Mouse (Mus musculus): Measurements from ENCODE around the gene Fam110a. TPM values are rescaled to one million over a fixed set of nuclear protein-coding genes. Genes with fewer than 3 reads are reported as not detected.

Gene Fam110a
- polyA plus RNA-seq, 1 experiment from 2014 or later, result 11.1 TPM

DNA sequence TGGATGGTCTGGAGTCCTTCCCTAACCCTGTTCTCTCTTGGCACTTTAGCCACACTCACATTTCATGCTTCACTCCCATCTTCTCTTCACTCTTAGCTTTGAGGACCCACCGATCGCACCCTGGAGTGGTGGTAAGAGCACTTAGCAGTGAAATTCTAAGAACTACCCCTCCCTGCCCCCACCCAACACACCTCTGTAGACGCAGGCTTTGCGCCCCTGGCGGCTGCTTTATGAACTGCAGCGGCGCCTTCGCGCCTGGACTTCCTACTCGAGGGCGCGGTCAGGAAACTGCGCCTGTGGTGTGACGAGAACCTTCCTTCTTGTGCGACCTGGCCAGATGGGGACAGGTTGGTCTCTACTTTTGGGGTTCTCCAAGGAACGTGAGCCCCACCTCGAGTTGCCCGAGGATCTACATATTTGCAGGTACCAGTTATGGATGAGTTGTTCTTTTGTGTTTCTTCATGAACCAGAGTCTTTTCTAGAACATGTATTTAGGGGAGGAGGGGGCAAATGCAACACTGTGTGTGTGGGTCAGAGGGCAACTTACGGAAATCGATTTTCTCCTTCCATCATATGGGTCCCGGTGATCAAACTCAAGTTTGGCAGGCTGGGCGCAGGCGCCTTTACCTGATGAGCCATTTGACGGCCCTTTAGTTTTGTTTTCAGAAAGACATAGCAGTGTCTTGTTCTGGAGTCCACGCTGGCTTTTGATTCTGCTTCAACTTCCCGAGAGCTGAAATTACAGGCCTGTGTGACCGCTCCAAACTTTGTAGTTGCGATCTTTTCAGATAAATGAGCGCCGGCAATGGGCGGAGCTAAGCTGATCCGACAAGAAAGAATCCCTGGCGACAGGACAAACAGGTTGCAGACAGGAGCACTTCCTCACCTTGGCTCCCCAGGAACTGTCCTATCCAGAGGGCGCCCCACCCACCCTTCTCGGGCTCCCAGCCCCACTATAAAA lies 16.5 kb upstream of the Fam110a start, which contains the start of gene Slc52a3:
TSS of gene Slc52a3 (plus strand) at position 283 of the 961 bp plus-strand sequence.
- peak; percentile 55 for ATAC-seq
- no peak within 1 kb of the TSS for H3K27ac ChIP-seq
- H3K9me3 ChIP-seq (replicated peaks), result no peaks in the 10 kb centered on the region
- peaks cover 89% of the 10 kb centered on the region for H3K27me3 ChIP-seq (replicated peaks)
- peak within 1 kb of the TSS; percentile 44 for H3K4me3 ChIP-seq
- peak within 1 kb of the TSS; percentile 68 for H3K4me2 ChIP-seq
- H3K36me3 ChIP-seq, result no peaks in the 10 kb centered on the region
- H3K9ac ChIP-seq, result peak within 1 kb of the TSS; percentile 53
- peaks cover 46% of the 10 kb centered on the region for H3K4me1 ChIP-seq
- WGBS (ENCODE audit: insufficient replicate concordance), result 6% methylated on average over 35 of the region's 35 CpGs

DNA sequence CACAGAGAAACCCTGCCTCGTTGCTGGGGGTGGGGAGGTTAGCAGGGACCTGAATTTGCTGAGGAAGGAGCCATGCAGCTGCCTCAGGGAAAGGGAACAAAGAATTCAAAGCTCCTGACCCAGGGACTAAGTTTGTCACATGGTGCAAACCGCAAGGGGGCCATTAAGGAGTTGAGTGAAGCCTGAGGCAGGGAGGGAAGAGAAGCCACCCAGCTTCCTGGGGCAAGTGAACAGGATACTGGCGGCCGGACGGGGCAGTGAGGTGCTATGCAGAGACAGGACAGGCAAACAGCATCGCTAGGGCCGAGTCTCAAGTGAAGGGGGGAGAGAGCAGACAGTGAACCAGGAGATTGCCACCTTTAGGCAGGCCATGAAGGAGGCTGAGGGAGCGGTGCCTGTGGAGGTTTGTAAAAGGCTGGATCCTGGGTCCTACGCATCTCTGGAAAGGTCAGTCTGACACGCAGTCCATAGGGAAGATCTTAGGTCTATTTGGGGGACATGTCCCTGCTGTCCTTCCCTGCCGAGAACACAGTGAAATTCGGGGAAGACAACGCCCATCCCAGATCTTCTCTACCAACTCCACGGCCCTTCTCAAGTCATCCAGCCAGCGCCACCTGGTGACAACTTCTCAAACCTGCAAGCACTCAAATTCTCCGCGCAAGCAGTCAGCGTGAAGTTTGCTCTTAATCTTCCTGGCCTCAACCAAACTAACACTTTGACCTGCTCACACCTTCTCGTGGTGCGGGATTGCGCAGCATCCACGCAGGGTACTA lies 14.5 kb upstream of the Fam110a start:
- Histone ChIP-seq H3K9me3 (replicated peaks) (no peaks in the 10 kb centered on the region), H3K4me1 (peaks cover 39% of the 10 kb centered on the region), H3K9ac (no peak overlapping the region), H3K4me2 (peak overlapping the region; percentile 45), H3K36me3 (no peaks in the 10 kb centered on the region), H3K4me3 (no peak overlapping the region), H3K27ac (no peak overlapping the region), H3K27me3 (replicated peaks) (peaks cover 80% of the 10 kb centered on the region)
- WGBS (ENCODE audit: insufficient replicate concordance), result 2% methylated on average over 22 of the region's 22 CpGs
- ATAC-seq, result no peak

DNA sequence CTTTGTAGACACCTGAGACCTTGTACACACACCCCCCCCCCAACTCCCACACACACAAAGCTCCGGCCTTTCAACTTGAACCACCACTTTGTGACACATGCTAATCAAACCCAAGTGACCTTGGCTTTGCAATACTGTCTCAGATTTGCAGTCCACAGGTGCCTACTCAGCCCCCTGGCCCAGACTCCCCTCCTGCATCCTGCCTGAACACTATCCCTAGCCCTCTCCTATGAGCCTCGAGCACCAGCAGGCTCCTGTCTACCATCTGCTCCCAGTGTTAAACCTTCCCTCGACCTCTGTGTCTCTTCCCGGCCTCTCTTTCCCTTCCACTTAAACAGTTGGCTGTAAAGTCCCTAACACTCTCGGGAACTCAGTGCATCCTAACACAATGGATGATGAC lies 11.4 kb upstream of the Fam110a start:
- Histone ChIP-seq H3K9me3 (replicated peaks) (no peaks in the 10 kb centered on the region), H3K4me1 (peaks cover 10% of the 10 kb centered on the region), H3K4me2 (no peak overlapping the region), H3K9ac (no peak overlapping the region), H3K27me3 (replicated peaks) (peaks cover 67% of the 10 kb centered on the region), H3K36me3 (no peaks in the 10 kb centered on the region), H3K27ac (no peak overlapping the region), H3K4me3 (no peak overlapping the region)
- no peak for ATAC-seq
- WGBS (ENCODE audit: insufficient replicate concordance), result 37% methylated on average over 5 of the region's 5 CpGs

DNA sequence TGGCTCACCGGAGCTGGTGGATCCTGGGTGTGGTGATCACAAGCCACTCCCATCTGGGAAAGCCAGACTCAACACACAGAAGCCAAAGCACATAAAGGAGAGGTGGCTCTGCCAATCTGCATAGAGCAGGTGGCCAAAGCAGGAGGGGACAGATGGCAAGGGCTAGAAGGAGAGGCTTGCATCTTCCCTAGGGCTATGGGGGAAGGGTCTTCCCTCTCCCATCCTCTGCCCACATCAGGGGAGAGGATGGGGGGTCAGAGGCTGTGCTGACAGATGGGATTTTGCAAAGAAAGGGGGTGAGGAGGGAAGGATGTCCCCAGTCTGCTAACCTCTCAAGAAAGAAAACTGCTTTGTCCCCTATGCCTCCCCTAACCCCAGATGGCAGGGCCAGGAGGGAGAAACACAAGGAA lies 11.0 kb upstream of the Fam110a start:
- no peak overlapping the region for H3K9ac ChIP-seq
- H3K27ac ChIP-seq, result no peak overlapping the region
- peaks cover 62% of the 10 kb centered on the region for H3K27me3 ChIP-seq (replicated peaks)
- peaks cover 6% of the 10 kb centered on the region for H3K4me1 ChIP-seq
- H3K4me2 ChIP-seq, result no peak overlapping the region
- no peak overlapping the region for H3K4me3 ChIP-seq
- ATAC-seq, result no peak
- H3K36me3 ChIP-seq, result no peaks in the 10 kb centered on the region
- H3K9me3 ChIP-seq (replicated peaks), result no peaks in the 10 kb centered on the region
- WGBS (ENCODE audit: insufficient replicate concordance), result 37% methylated on average over 1 of the region's 1 CpGs

DNA sequence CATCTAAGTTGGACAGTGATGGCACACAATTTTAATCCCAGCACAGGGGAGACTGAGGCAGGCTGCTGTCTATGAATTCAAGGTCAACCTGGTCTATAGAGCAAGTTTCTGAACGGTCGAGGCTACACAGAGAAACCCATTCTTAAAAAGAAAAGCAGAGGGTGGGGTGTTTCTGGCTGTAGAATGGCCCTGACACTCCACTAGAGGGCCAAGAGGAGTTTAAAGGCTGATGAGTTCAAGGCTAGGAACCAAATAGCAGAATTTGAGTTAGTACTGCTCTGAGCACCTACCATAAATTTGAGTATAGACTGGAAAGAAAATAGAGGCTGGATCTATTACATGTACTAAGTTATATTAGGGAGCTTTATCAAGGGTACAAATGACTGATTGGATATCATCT lies 9.0 kb upstream of the Fam110a start:
- Histone ChIP-seq H3K27ac (no peak overlapping the region), H3K9me3 (replicated peaks) (no peaks in the 10 kb centered on the region), H3K9ac (no peak overlapping the region), H3K4me2 (no peak overlapping the region), H3K36me3 (no peaks in the 10 kb centered on the region), H3K4me1 (no peaks in the 10 kb centered on the region; the same call in 1 of the 2 replicates), H3K4me3 (no peak overlapping the region), H3K27me3 (replicated peaks) (peaks cover 55% of the 10 kb centered on the region)
- 43% methylated on average over 2 of the region's 2 CpGs for WGBS (ENCODE audit: insufficient replicate concordance)
- ATAC-seq, result no peak

DNA sequence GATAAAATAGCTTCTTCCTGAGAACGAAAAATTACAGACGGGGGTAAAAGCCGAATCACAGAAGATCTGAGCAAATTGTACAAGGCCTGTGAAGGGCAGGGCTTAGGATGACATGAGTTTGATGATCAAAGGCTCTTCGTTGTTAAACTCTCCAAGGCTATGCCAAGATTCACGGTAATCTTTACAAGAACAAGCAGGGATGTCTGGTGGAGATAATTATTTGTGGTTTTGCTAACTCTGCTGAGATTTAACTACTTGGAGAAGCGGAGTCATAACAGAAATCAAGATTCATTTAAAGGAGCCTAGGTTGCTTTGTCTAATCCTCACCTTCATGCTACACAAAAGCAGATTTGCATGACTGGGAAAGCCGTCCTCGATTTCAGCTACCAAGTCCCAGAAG lies 6.9 kb upstream of the Fam110a start:
- Histone ChIP-seq H3K4me2 (no peak overlapping the region), H3K27me3 (replicated peaks) (peaks cover 39% of the 10 kb centered on the region), H3K9me3 (replicated peaks) (no peaks in the 10 kb centered on the region), H3K36me3 (no peaks in the 10 kb centered on the region), H3K27ac (no peak overlapping the region), H3K9ac (no peak overlapping the region), H3K4me1 (no peaks in the 10 kb centered on the region; the same call in 1 of the 2 replicates), H3K4me3 (no peak overlapping the region)
- 55% methylated on average over 8 of the region's 8 CpGs for WGBS (ENCODE audit: insufficient replicate concordance)
- ATAC-seq, result no peak

DNA sequence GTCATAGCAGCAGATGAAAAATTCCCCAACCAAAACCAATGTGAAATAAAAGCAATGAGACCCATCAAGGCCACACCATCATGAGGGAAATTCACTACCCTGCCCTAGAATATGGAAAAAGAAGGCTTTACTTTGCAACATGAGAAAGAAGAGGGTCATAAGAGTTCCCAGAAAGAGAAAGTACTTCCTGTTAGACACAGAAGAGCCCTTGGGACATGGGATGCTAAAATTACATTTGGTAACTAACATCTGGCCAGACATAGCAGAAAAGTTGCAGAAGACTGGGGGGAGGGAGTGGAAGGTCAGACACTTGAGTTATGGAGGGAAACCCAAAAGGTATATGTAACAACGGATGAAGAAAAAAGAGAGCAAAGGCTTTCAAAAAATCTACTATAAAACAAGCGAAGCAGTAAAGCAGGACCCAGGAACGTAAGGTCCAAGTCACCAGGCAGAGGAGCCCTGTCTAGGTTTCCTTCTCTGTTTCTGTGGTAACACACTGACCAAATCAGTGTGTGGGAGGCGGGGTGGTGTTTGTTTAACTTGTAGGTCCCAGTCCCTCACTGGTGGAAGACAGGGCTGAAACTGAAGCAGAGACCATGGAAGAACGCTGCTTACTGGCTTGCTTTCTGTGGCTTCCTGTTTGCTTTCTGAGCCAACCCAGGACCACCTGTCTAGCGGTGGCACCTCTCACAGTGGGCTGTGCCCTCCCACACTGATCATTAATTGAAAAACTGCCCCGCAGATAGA lies 5.6 kb upstream of the Fam110a start:
- no peaks in the 10 kb centered on the region for H3K36me3 ChIP-seq
- WGBS (ENCODE audit: insufficient replicate concordance), result 43% methylated on average over 7 of the region's 7 CpGs
- H3K9ac ChIP-seq, result no peak overlapping the region
- no peak overlapping the region for H3K4me2 ChIP-seq
- H3K9me3 ChIP-seq (replicated peaks), result no peaks in the 10 kb centered on the region
- H3K27me3 ChIP-seq (replicated peaks), result peaks cover 40% of the 10 kb centered on the region
- no peak for ATAC-seq
- no peak overlapping the region for H3K4me3 ChIP-seq
- H3K27ac ChIP-seq, result no peak overlapping the region
- H3K4me1 ChIP-seq, result peaks cover 2% of the 10 kb centered on the region

DNA sequence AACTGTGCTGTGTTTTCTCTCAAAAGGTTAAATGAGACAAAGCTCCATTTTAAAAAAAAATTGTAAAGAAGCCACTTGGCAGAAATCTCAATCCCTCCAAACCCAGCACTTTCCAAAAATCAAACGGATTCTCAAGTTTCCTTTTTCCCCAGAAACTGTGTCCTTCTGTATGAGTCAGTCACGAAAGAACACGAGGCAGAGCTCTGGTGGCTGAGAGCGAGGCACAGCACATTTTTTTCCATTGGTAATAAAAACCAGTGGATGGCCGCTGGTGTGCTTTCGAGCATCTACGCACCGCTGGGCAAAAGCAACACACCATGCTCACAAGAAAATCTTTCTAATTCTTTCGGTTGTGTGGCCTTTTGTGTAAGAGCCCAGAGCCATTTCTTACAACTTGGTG lies 4.0 kb upstream of the Fam110a start:
- no peaks in the 10 kb centered on the region for H3K9me3 ChIP-seq (replicated peaks)
- H3K27ac ChIP-seq, result no peak overlapping the region
- no peak overlapping the region for H3K4me2 ChIP-seq
- H3K4me1 ChIP-seq, result peaks cover 13% of the 10 kb centered on the region
- no peaks in the 10 kb centered on the region for H3K36me3 ChIP-seq
- H3K4me3 ChIP-seq, result no peak overlapping the region
- no peak overlapping the region for H3K9ac ChIP-seq
- H3K27me3 ChIP-seq (replicated peaks), result peaks cover 35% of the 10 kb centered on the region
- 65% methylated on average over 9 of the region's 9 CpGs for WGBS (ENCODE audit: insufficient replicate concordance)
- ATAC-seq, result no peak

DNA sequence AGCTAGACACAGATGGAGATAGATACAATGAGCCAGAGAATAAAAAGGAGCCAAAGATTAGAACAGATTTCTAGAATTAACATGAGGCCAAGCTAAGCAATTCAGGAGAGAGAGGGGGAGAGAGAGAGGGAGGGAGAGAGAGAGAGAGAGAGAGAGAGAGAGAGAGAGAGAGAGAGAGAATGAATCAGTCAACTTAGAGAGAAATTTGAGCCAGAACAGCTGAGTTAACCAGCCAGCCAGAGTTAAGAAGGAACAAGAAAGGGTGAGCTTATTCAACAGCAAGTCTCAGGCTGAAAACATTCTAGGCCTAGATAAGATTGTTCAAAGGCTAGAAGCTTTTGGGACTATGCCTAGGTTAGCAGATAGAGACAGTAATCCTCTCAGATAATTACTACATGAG lies 2.5 kb upstream of the Fam110a start:
- Histone ChIP-seq H3K27ac (no peak overlapping the region), H3K9ac (no peak overlapping the region), H3K4me3 (no peak overlapping the region), H3K9me3 (replicated peaks) (no peaks in the 10 kb centered on the region), H3K36me3 (0 out of 2 replicates have a peak, but pooled peaks cover 4% of the 10 kb centered on the region), H3K4me1 (peaks cover 28% of the 10 kb centered on the region), H3K27me3 (replicated peaks) (peaks cover 20% of the 10 kb centered on the region), H3K4me2 (no peak overlapping the region)
- ATAC-seq, result no peak

DNA sequence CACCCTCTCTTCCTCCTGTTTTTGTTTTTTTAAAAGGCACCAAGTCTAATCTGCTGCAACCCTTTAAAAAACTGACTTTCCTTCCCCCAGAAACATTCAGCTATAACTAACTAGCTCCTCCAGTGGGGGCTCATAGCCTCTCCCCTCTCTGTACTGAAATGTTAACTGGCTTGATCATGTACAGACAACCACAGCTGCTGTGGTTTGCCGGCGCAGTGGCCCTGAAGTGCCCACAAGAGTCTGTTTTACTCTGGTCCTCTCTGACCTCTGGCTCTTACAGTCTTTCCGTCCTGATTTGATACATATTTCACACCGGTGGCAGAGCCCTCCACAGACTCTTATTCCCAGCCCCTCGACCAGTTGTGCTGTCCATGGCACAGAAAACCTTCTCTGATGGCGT lies 1.2 kb upstream of the Fam110a start:
- Histone ChIP-seq H3K27me3 (replicated peaks) (peaks cover 20% of the 10 kb centered on the region), H3K9ac (no peak overlapping the region), H3K4me3 (no peak overlapping the region), H3K9me3 (replicated peaks) (no peaks in the 10 kb centered on the region), H3K36me3 (peaks cover 13% of the 10 kb centered on the region), H3K4me2 (no peak overlapping the region), H3K27ac (no peak overlapping the region), H3K4me1 (peaks cover 40% of the 10 kb centered on the region)
- WGBS (ENCODE audit: insufficient replicate concordance), result 41% methylated on average over 6 of the region's 6 CpGs
- ATAC-seq, result no peak

DNA sequence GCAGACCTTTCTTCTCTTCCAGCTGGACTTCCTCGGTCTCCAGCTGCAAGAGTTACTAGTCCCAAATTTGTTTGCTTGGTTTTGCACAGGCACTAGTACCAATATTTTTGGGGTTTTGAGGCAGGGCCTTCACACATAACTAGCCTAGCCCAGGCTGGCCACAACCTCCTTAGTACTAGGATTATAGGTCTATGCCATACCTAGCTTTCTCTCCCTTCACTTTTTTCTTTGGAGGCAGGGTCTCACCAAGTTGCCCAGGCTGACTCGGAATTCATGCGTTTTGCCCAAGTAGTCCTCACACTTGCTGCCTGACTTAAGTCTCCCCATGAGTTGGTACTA lies 305 bp upstream of the Fam110a start:
- peak overlapping the region; percentile 8 for H3K27ac ChIP-seq
- no peaks in the 10 kb centered on the region for H3K9me3 ChIP-seq (replicated peaks)
- H3K4me1 ChIP-seq, result peaks cover 48% of the 10 kb centered on the region
- peak overlapping the region; percentile 87; the same call in 1 of the 2 replicates for H3K9ac ChIP-seq
- peaks cover 24% of the 10 kb centered on the region; the same call in 1 of the 2 replicates for H3K27me3 ChIP-seq (replicated peaks)
- 47% methylated on average over 3 of the region's 3 CpGs for WGBS (ENCODE audit: insufficient replicate concordance)
- H3K4me2 ChIP-seq, result peak overlapping the region; percentile 79
- peak; percentile 20 for ATAC-seq
- H3K4me3 ChIP-seq, result peak overlapping the region; percentile 85
- peaks cover 15% of the 10 kb centered on the region for H3K36me3 ChIP-seq
